Mouse (Mus musculus) CH12.LX (cell line): ENCODE measurements around the gene Hcls1. TPM values are rescaled to one million over a fixed set of nuclear protein-coding genes. Genes with fewer than 3 reads are reported as not detected.

Experiments used
- DNase-seq: peaks from one replicate; pipeline ENCODE4 v3.0.0-alpha.2; 2013; ENCODE audit errors: extremely low read depth
- H3K27ac ChIP-seq: 2 replicates; pipeline ENCODE4 v1.5.1; 2012; ENCODE audit warnings: low read depth, mild to moderate bottlenecking, control low read depth, moderate library complexity; ENCODE audit not compliant: insufficient read depth
- H3K27me3 ChIP-seq: replicated peaks from 2 replicates; pipeline ENCODE3; 2012; ENCODE audit warnings: inconsistent platforms
- H3K36me3 ChIP-seq, 2 experiments: replicated peaks in 1 of 2; 2 replicates each; pipeline versions ENCODE3 to v1.6.1; 2012; ENCODE audit warnings: inconsistent platforms in 1 of 2, low read length in 1 of 2, mild to moderate bottlenecking in 1 of 2, mixed read lengths in 1 of 2, moderate library complexity in 1 of 2; ENCODE audit not compliant: control insufficient read depth in 1 of 2, insufficient read depth in 1 of 2
- H3K4me1 ChIP-seq, 2 experiments: 2 replicates each; pipeline ENCODE4 v1.6.1; 2012; ENCODE audit warnings: inconsistent platforms in 1 of 2, moderate library complexity in 1 of 2; ENCODE audit not compliant: insufficient read depth in 2 of 2, control insufficient read depth in 1 of 2
- H3K4me2 ChIP-seq: 2 replicates; pipeline ENCODE4 v1.6.1; 2012; ENCODE audit warnings: low read depth, mild to moderate bottlenecking, control low read depth; ENCODE audit not compliant: poor library complexity, insufficient read depth, severe bottlenecking
- H3K4me3 ChIP-seq, 3 experiments: fragments of 150-350 bp in 1 of 3; sonication (generic) in 1 of 3; replicated peaks in 1 of 3; 2 replicates each; pipeline versions ENCODE3 to v1.5.1; 2011 to 2012; ENCODE audit warnings: low read depth in 2 of 3, low read length in 2 of 3, mild to moderate bottlenecking in 2 of 3, moderate library complexity in 2 of 3, control low read depth in 1 of 3, improper control_type of control experiment in 1 of 3, inconsistent platforms in 1 of 3, mixed read lengths in 1 of 3; ENCODE audit not compliant: poor library complexity in 1 of 3
- H3K79me2 ChIP-seq: replicated peaks from 2 replicates; pipeline ENCODE4 v1.6.1; 2012; ENCODE audit warnings: mild to moderate bottlenecking, moderate library complexity; ENCODE audit not compliant: control insufficient read depth, poor library complexity, insufficient read depth, severe bottlenecking; ENCODE audit errors: extremely low read depth
- H3K9ac ChIP-seq: 2 replicates; pipeline ENCODE4 v1.6.1; 2012; ENCODE audit warnings: low read depth, mild to moderate bottlenecking, control low read depth, moderate library complexity; ENCODE audit not compliant: insufficient read depth
- H3K9me3 ChIP-seq: replicated peaks from 2 replicates; pipeline ENCODE3; 2012; ENCODE audit warnings: low read length, inconsistent platforms, mixed read lengths
- BHLHE40 ChIP-seq: IDR thresholded peaks from 2 replicates; pipeline ENCODE4 v1.6.1; 2011; ENCODE audit warnings: mild to moderate bottlenecking, low read depth, low read length, improper control_type of control experiment
- CHD1 ChIP-seq: IDR thresholded peaks from 2 replicates; pipeline ENCODE4 v1.6.1; 2012; ENCODE audit warnings: low read depth, low read length, improper control_type of control experiment, inconsistent platforms
- CHD2 ChIP-seq: IDR thresholded peaks from 2 replicates; pipeline ENCODE4 v1.6.1; 2011; ENCODE audit warnings: low read length, improper control_type of control experiment
- CTCF ChIP-seq, 2 experiments: IDR thresholded peaks in 1 of 2; conservative IDR thresholded peaks in 1 of 2; 2 replicates each; pipeline ENCODE4 v1.5.1; 2011 to 2012; ENCODE audit warnings: low read depth in 2 of 2, low read length in 2 of 2, improper control_type of control experiment in 1 of 2, inconsistent platforms in 1 of 2, mild to moderate bottlenecking in 1 of 2, moderate library complexity in 1 of 2
- E2F4 ChIP-seq: IDR thresholded peaks from 2 replicates; pipeline ENCODE4 v1.6.1; 2011; ENCODE audit warnings: low read depth, low read length, improper control_type of control experiment; ENCODE audit not compliant: insufficient replicate concordance
- ELF1 ChIP-seq: IDR thresholded peaks from 2 replicates; pipeline ENCODE4 v1.6.1; 2014; ENCODE audit warnings: low read depth, mild to moderate bottlenecking, inconsistent platforms, low read length, improper control_type of control experiment
- HCFC1 ChIP-seq: IDR thresholded peaks from 2 replicates; pipeline ENCODE4 v1.6.1; 2012; ENCODE audit warnings: low read depth, mild to moderate bottlenecking, inconsistent platforms, low read length, improper control_type of control experiment
- JUN ChIP-seq: IDR thresholded peaks from 2 replicates; pipeline ENCODE4 v1.6.1; 2011; ENCODE audit warnings: low read depth, mild to moderate bottlenecking, low read length, improper control_type of control experiment, moderate library complexity; ENCODE audit not compliant: insufficient read depth
- KAT2A ChIP-seq: IDR thresholded peaks from 2 replicates; pipeline ENCODE4 v1.6.1; 2012; ENCODE audit warnings: low read length, improper control_type of control experiment, inconsistent platforms; ENCODE audit not compliant: insufficient replicate concordance
- MAX ChIP-seq: IDR thresholded peaks from 2 replicates; pipeline ENCODE4 v1.6.1; 2011; ENCODE audit warnings: low read length, improper control_type of control experiment
- MEF2A ChIP-seq: IDR thresholded peaks from 2 replicates; pipeline ENCODE4 v1.6.1; 2014; ENCODE audit warnings: low read depth, mild to moderate bottlenecking, inconsistent platforms, low read length, improper control_type of control experiment, borderline replicate concordance
- MYC ChIP-seq: IDR thresholded peaks from 2 replicates; pipeline ENCODE4 v1.6.1; 2011; ENCODE audit warnings: low read depth, mild to moderate bottlenecking, improper control_type of control experiment, low read length
- PAX5 ChIP-seq: IDR thresholded peaks from 2 replicates; pipeline ENCODE4 v1.6.1; 2012; ENCODE audit warnings: low read length, inconsistent platforms, mixed read lengths
- RAD21 ChIP-seq: IDR thresholded peaks from 2 replicates; pipeline ENCODE4 v1.6.1; 2011; ENCODE audit warnings: low read depth, mild to moderate bottlenecking, low read length, improper control_type of control experiment, moderate library complexity
- RCOR1 ChIP-seq: conservative IDR thresholded peaks from 2 replicates; pipeline ENCODE4 v1.6.1; 2012; ENCODE audit warnings: low read depth, mild to moderate bottlenecking, inconsistent platforms, low read length, improper control_type of control experiment
- SMC3 ChIP-seq: IDR thresholded peaks from 2 replicates; pipeline ENCODE4 v1.6.1; 2011; ENCODE audit warnings: low read depth, low read length, improper control_type of control experiment
- TCF12 ChIP-seq: IDR thresholded peaks from 2 replicates; pipeline ENCODE4 v1.6.1; 2014; ENCODE audit warnings: low read depth, mild to moderate bottlenecking, inconsistent platforms, low read length, improper control_type of control experiment
- ZNF384 ChIP-seq: IDR thresholded peaks from 2 replicates; pipeline ENCODE4 v1.6.1; 2012; ENCODE audit warnings: low read depth, low read length, improper control_type of control experiment, inconsistent platforms
- dilution Hi-C: fragments of 300-500 bp; cut with MboI; formaldehyde crosslinking; loops from 2 replicates; pipeline ENCODE4 v1.14.3; 2020; ENCODE audit warnings: low sequenced_read_pairs; ENCODE audit not compliant: extremely low pct_unique_long_range_greater_than_20kb, extremely low pct_ligation_motif_present
- in situ Hi-C: fragments of 300-500 bp; cut with MboI; formaldehyde crosslinking; loops from 3 replicates; pipeline ENCODE4 v1.14.3; 2019; ENCODE audit warnings: low sequenced_read_pairs, low pct_ligation_motif_present, low pct_unique_long_range_greater_than_20kb, mixed read lengths
- polyA plus RNA-seq: library from polyadenylated mRNA; unstranded; fragments of >175 nt; gene quantifications from 2 replicates; pipeline ENCODE4 v1.2.1, GENCODE M21; 2012; ENCODE audit warnings: low read depth; ENCODE audit not compliant: insufficient read length
- total RNA-seq, 2 experiments: library from RNA; depleted of rRNA; stranded (reverse); fragments of 300-350 nt in 1 of 2; fragments of >200 nt in 1 of 2; gene quantifications; 2 replicates each; pipeline ENCODE4 v1.2.3; 2012 to 2014

The Hcls1 gene
- total and polyA plus RNA-seq, 3 experiments = 222 to 537 (median 302) TPM

DNA sequence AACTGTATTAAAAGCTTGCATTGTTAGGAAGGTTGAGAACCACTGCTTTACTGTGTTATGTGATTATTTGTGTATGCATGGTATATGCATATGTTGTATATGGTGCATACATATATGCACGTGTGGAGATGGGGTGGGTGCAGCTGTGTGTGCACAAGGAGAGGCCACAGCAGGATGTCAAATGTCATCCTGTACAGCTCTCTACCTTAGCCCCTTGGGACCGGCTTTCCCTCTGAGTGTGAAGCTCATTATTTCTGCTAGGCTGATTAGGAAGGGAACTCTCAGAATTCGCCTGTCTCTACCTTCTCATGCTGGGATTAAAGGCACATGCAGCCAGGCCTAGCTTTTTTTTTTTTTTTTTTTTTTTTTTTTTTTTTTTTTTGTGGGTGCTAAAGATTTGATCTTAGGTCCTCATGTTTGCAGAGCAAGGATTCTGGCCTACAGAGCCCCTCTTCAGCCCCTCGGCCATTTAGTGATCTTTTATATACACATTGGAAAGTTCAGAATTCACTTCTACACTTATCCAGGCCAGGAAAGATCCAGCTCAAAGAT lies 12.9 kb downstream of the Hcls1 start:
- Histone ChIP-seq H3K27ac (no peak overlapping the region), H3K9me3 (no peaks in the 10 kb centered on the region), H3K9ac (no peak overlapping the region), H3K36me3 (peaks cover 59 to 78% of the 10 kb centered on the region in 2 experiments), H3K4me2 (no peak overlapping the region), H3K27me3 (no peaks in the 10 kb centered on the region), H3K4me1 (peaks cover 0 to 26% of the 10 kb centered on the region in 2 experiments; a peak in 3 of 4 replicates)
- in situ Hi-C loops (no loop called here), dilution Hi-C loops (no loop called here)
- TF ChIP-seq ZNF384 (peak; percentile 63), SMC3 (no peak), PAX5 (no peak)
- TF ChIP-seq, all 38 proteins: peak for 1
- Histone ChIP-seq H3K4me3 (no peak overlapping the region), H3K79me2 (peaks cover 13% of the 10 kb centered on the region)
- DNase-seq = no peak

DNA sequence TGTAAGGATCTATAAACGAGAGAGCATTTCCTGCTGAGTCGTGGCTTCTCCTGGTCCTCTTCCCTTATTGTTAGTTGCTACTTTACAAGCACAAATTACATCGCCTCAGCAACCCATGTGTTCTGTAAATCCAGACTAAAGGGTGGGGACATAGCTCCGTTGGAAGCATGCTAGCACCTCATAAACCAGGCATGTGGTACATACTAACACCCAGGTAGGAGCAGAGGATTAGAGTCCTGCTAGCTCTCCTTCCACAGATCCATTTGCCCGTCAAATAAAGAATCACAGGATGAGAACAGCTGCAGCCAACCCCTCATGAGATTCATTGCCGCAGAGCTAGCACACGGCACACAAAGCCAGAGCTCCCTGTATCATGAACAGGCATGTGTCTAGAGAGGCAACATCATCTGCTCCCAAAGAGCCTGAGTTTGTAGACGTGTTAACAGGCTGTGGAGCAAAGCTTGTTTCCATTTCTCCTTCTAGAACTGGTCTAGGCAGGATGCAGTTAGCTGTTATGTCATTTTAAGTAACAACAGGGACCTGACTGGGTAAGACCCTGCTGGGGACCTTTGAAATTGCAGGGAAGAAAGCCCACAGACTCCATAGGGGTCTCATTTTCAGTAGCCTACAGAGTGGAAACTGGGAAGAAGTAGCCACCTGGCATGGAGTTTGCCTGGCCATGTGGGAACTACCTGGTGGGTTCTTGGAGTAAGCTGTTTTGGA lies 15.0 kb downstream of the Hcls1 start:
- Histone ChIP-seq H3K27ac (no peak overlapping the region; the same call in 1 of the 2 replicates), H3K4me2 (no peak overlapping the region), H3K36me3 (peaks cover 71 to 80% of the 10 kb centered on the region in 2 experiments), H3K79me2 (peaks cover 6% of the 10 kb centered on the region), H3K4me3 (no peak overlapping the region), H3K27me3 (no peaks in the 10 kb centered on the region), H3K9ac (no peak overlapping the region), H3K4me1 (peaks cover 0 to 9% of the 10 kb centered on the region in 2 experiments; a peak in 3 of 4 replicates), H3K9me3 (no peaks in the 10 kb centered on the region)
- dilution Hi-C loops = no loop called here
- in situ Hi-C loops = no loop called here
- TF ChIP-seq KAT2A (no peak), TCF12 (no peak), MYC (no peak), CTCF (conservative IDR thresholded peaks at IDR 0.05 in 1 of 2, IDR thresholded peaks at IDR 0.05 in 1 of 2; ENCODE audit: low read depth in 2 of 2, low read length in 2 of 2) (peak; percentile 6 to 43; a peak in 2 of 4 replicates)
- no peak for DNase-seq

DNA sequence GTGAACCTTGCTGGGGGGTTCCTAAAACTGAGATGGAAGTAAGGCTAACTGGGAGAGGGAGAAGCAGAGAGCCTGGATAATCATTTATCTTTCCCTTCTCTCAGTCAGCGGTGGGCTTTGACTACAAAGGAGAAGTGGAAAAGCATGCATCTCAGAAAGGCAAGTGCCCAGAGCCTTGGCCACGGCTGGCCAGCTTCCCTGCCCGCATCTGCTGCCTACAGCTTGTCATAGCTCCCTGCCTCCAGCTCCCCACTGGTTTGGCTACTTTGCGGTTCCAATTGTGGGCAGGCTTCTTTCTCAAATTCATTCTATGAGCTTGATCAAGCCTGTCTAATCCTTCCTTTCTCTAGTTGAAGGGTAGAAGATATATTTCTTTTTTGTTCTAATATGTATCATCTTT lies 16.2 kb downstream of the Hcls1 start:
- Histone ChIP-seq H3K9ac (no peak overlapping the region), H3K27me3 (no peaks in the 10 kb centered on the region), H3K4me1 (peaks cover 0 to 4% of the 10 kb centered on the region in 2 experiments; a peak in 3 of 4 replicates), H3K79me2 (no peaks in the 10 kb centered on the region; the same call in 1 of the 2 replicates), H3K36me3 (peaks cover 78 to 84% of the 10 kb centered on the region in 2 experiments), H3K4me2 (no peak overlapping the region), H3K27ac (no peak overlapping the region), H3K4me3 (no peak overlapping the region), H3K9me3 (no peaks in the 10 kb centered on the region)
- TF ChIP-seq TCF12 = no peak
- no peak for TF ChIP-seq CHD2
- TF ChIP-seq BHLHE40 = no peak
- no peak for TF ChIP-seq MEF2A
- no peak for TF ChIP-seq ZNF384
- TF ChIP-seq RCOR1 = no peak
- TF ChIP-seq ELF1 = no peak
- no peak for TF ChIP-seq CHD1
- TF ChIP-seq KAT2A = no peak
- TF ChIP-seq MAX = no peak
- no peak for TF ChIP-seq JUN
- TF ChIP-seq SMC3 = no peak
- no peak for TF ChIP-seq RAD21
- TF ChIP-seq HCFC1 = no peak
- no peak for TF ChIP-seq E2F4
- no peak for DNase-seq
- dilution Hi-C loops = no loop called here
- in situ Hi-C loops = no loop called here
